Mouse (Mus musculus) neural tube, embryonic 15.5 days (tissue): Measurements from ENCODE around the gene Ccdc50. TPM values are rescaled to one million over a fixed set of nuclear protein-coding genes. Genes with fewer than 3 reads are reported as not detected.

ENCODE experiments used
- ATAC-seq: fragments of 200-750 bp; cut with Nextera tagmentation; 2 replicates; pipeline ENCODE4 v1.8.0; 2017; ENCODE audit warnings: mild to moderate bottlenecking, moderate TSS enrichment, moderate library complexity; ENCODE audit not compliant: low FRiP score
- H3K27ac ChIP-seq: fragments of 300-500 bp; sonication (generic); replicated peaks from 2 replicates; pipeline ENCODE4 v1.5.1; 2015; ENCODE audit warnings: mild to moderate bottlenecking, inconsistent platforms
- H3K27me3 ChIP-seq: fragments of 300-500 bp; sonication (generic); replicated peaks from 2 replicates; pipeline ENCODE4 v1.6.1; 2015; ENCODE audit warnings: inconsistent platforms
- H3K36me3 ChIP-seq: fragments of 300-500 bp; sonication (generic); 2 replicates; pipeline ENCODE4 v1.6.1; 2015; ENCODE audit warnings: inconsistent platforms
- H3K4me1 ChIP-seq: fragments of 300-500 bp; sonication (generic); 2 replicates; pipeline ENCODE4 v1.6.1; 2015; ENCODE audit warnings: inconsistent platforms
- H3K4me2 ChIP-seq: fragments of 300-500 bp; sonication (generic); 2 replicates; pipeline ENCODE4 v1.6.1; 2015; ENCODE audit warnings: inconsistent platforms, mild to moderate bottlenecking, moderate library complexity
- H3K4me3 ChIP-seq: fragments of 300-500 bp; sonication (generic); replicated peaks from 2 replicates; pipeline ENCODE4 v1.5.1; 2015; ENCODE audit warnings: mild to moderate bottlenecking, inconsistent platforms
- H3K9ac ChIP-seq: fragments of 300-500 bp; sonication (generic); replicated peaks from 2 replicates; pipeline ENCODE4 v1.6.1; 2015; ENCODE audit warnings: mild to moderate bottlenecking, inconsistent platforms
- H3K9me3 ChIP-seq: fragments of 300-500 bp; sonication (generic); replicated peaks from 2 replicates; pipeline ENCODE4 v1.6.1; 2016; ENCODE audit warnings: inconsistent platforms
- WGBS: fragments of 180-500 bp; shearing (Covaris S2); methylation state at CpG from one replicate; pipeline ENCODE4 v1.1.7; 2015; ENCODE audit warnings: mixed read lengths; 5-methylcytosine and 5-hydroxymethylcytosine counted together
- polyA plus RNA-seq: library from polyadenylated mRNA; unstranded; fragments of >200 nt; fragmentation: Nextera tagmentation; extraction: Ambion mirVana; gene quantifications from 2 replicates; pipeline ENCODE4 v1.2.1, GENCODE M21; 2015

Ccdc50 gene
- polyA plus RNA-seq, 1 experiment from 2014 or later = 38.4 TPM

- no peak overlapping the region for H3K9ac ChIP-seq
- no peaks in the 10 kb centered on the region for H3K9me3 ChIP-seq
- no peaks in the 10 kb centered on the region for H3K27me3 ChIP-seq
- no peak overlapping the region for H3K27ac ChIP-seq
- 0 out of 2 replicates have a peak, but pooled peaks cover 2% of the 10 kb centered on the region for H3K36me3 ChIP-seq
- 89% methylated on average over 3 of the region's 3 CpGs for WGBS
- H3K4me3 ChIP-seq = no peak overlapping the region
- no peak overlapping the region for H3K4me2 ChIP-seq
- ATAC-seq = no peak
- H3K4me1 ChIP-seq = 0 out of 2 replicates have a peak, but pooled peaks cover 4% of the 10 kb centered on the region
Measured at GRCm38 (mm10) chr16:27399026-27399718, 10.5 kb downstream of the Ccdc50 start.

- WGBS = 89% methylated on average over 6 of the region's 6 CpGs
- ATAC-seq = no peak
- Histone ChIP-seq H3K27me3 (no peaks in the 10 kb centered on the region), H3K4me3 (no peak overlapping the region), H3K9me3 (no peaks in the 10 kb centered on the region), H3K9ac (no peak overlapping the region), H3K4me2 (no peak overlapping the region), H3K4me1 (0 out of 2 replicates have a peak, but pooled peaks cover 4% of the 10 kb centered on the region), H3K36me3 (0 out of 2 replicates have a peak, but pooled peaks cover 2% of the 10 kb centered on the region), H3K27ac (no peak overlapping the region)
Measured at GRCm38 (mm10) chr16:27399719-27400253, 11.1 kb downstream of the Ccdc50 start.

GRCm38 (mm10) chr16:27401579-27401978 lies 12.9 kb downstream of the Ccdc50 start:
- 87% methylated on average over 2 of the region's 2 CpGs for WGBS

GRCm38 (mm10) chr16:27404107-27404506 lies 15.4 kb downstream of the Ccdc50 start:
- ATAC-seq = no peak

More at GRCm38 (mm10) chr16:27401579-27401978, 12.9 kb downstream of the Ccdc50 start:
- Histone ChIP-seq H3K9me3 (no peaks in the 10 kb centered on the region), H3K36me3 (peaks cover 8% of the 10 kb centered on the region), H3K4me3 (no peak overlapping the region), H3K4me2 (no peak overlapping the region), H3K27ac (no peak overlapping the region), H3K27me3 (no peaks in the 10 kb centered on the region), H3K9ac (no peak overlapping the region), H3K4me1 (0 out of 2 replicates have a peak, but pooled peaks cover 4% of the 10 kb centered on the region)
- no peak for ATAC-seq

GRCm38 (mm10) chr16:27416937-27417584 lies 28.4 kb downstream of the Ccdc50 start:
- Histone ChIP-seq H3K9ac (no peak overlapping the region), H3K4me2 (no peak overlapping the region), H3K4me3 (no peak overlapping the region), H3K27me3 (no peaks in the 10 kb centered on the region), H3K27ac (no peak overlapping the region), H3K36me3 (peaks cover 57% of the 10 kb centered on the region), H3K9me3 (no peaks in the 10 kb centered on the region), H3K4me1 (no peaks in the 10 kb centered on the region)
- ATAC-seq = no peak
- 97% methylated on average over 6 of the region's 6 CpGs for WGBS

More at GRCm38 (mm10) chr16:27404107-27404506, 15.4 kb downstream of the Ccdc50 start:
- Histone ChIP-seq H3K9ac (no peak overlapping the region), H3K36me3 (peaks cover 21% of the 10 kb centered on the region), H3K4me2 (no peak overlapping the region), H3K27me3 (no peaks in the 10 kb centered on the region), H3K4me1 (0 out of 2 replicates have a peak, but pooled peaks cover 4% of the 10 kb centered on the region), H3K4me3 (no peak overlapping the region), H3K27ac (no peak overlapping the region), H3K9me3 (no peaks in the 10 kb centered on the region)

GRCm38 (mm10) chr16:27417632-27418031 lies 29.0 kb downstream of the Ccdc50 start:
- Histone ChIP-seq H3K4me1 (no peaks in the 10 kb centered on the region), H3K4me2 (no peak overlapping the region), H3K4me3 (no peak overlapping the region), H3K9me3 (no peaks in the 10 kb centered on the region), H3K27ac (no peak overlapping the region), H3K36me3 (peaks cover 63% of the 10 kb centered on the region), H3K27me3 (no peaks in the 10 kb centered on the region), H3K9ac (no peak overlapping the region)
- 95% methylated on average over 3 of the region's 3 CpGs for WGBS
- no peak for ATAC-seq

GRCm38 (mm10) chr16:27420982-27421381 lies 32.3 kb downstream of the Ccdc50 start:
- 99% methylated on average over 3 of the region's 3 CpGs for WGBS
- Histone ChIP-seq H3K4me3 (no peak overlapping the region), H3K27ac (no peak overlapping the region), H3K4me1 (no peaks in the 10 kb centered on the region), H3K36me3 (peaks cover 38% of the 10 kb centered on the region), H3K9ac (no peak overlapping the region), H3K27me3 (no peaks in the 10 kb centered on the region), H3K4me2 (no peak overlapping the region), H3K9me3 (no peaks in the 10 kb centered on the region)
- ATAC-seq = no peak

- Histone ChIP-seq H3K4me3 (no peak overlapping the region), H3K4me2 (no peak overlapping the region), H3K9me3 (no peaks in the 10 kb centered on the region), H3K9ac (no peak overlapping the region), H3K27ac (no peak overlapping the region), H3K36me3 (peaks cover 23% of the 10 kb centered on the region), H3K27me3 (no peaks in the 10 kb centered on the region), H3K4me1 (no peaks in the 10 kb centered on the region)
- ATAC-seq = no peak
- 87% methylated on average over 3 of the region's 3 CpGs for WGBS
Measured at GRCm38 (mm10) chr16:27435034-27435433, 46.4 kb downstream of the Ccdc50 start.

- no peak overlapping the region for H3K27ac ChIP-seq
- H3K27me3 ChIP-seq = no peaks in the 10 kb centered on the region
- no peak overlapping the region for H3K4me3 ChIP-seq
- WGBS = 89% methylated on average over 3 of the region's 3 CpGs
- H3K9ac ChIP-seq = no peak overlapping the region
- H3K4me1 ChIP-seq = no peaks in the 10 kb centered on the region
- no peak overlapping the region for H3K4me2 ChIP-seq
- no peak for ATAC-seq
- peaks cover 36% of the 10 kb centered on the region for H3K36me3 ChIP-seq
- no peaks in the 10 kb centered on the region for H3K9me3 ChIP-seq
Measured at GRCm38 (mm10) chr16:27443941-27444340, 55.3 kb downstream of the Ccdc50 start.

GRCm38 (mm10) chr16:27449360-27449759 lies 60.7 kb downstream of the Ccdc50 start:
- no peak for ATAC-seq
- WGBS = 92% methylated on average over 5 of the region's 5 CpGs
- Histone ChIP-seq H3K9ac (no peak overlapping the region), H3K4me2 (no peak overlapping the region), H3K9me3 (no peaks in the 10 kb centered on the region), H3K36me3 (peaks cover 32% of the 10 kb centered on the region), H3K4me3 (no peak overlapping the region), H3K27me3 (no peaks in the 10 kb centered on the region), H3K27ac (no peak overlapping the region), H3K4me1 (no peaks in the 10 kb centered on the region)

- H3K9me3 ChIP-seq = no peaks in the 10 kb centered on the region
- H3K27ac ChIP-seq = no peak overlapping the region
- no peak for ATAC-seq
- H3K27me3 ChIP-seq = no peaks in the 10 kb centered on the region
- H3K9ac ChIP-seq = no peak overlapping the region
- WGBS = 98% methylated on average over 2 of the region's 2 CpGs
- no peak overlapping the region for H3K4me2 ChIP-seq
- no peak overlapping the region for H3K4me3 ChIP-seq
- peaks cover 21% of the 10 kb centered on the region for H3K36me3 ChIP-seq
- H3K4me1 ChIP-seq = no peaks in the 10 kb centered on the region
Measured at GRCm38 (mm10) chr16:27450655-27451054, 62.0 kb downstream of the Ccdc50 start.

- Histone ChIP-seq H3K36me3 (peaks cover 7% of the 10 kb centered on the region; the same call in 1 of the 2 replicates), H3K4me2 (no peak overlapping the region), H3K4me3 (no peak overlapping the region), H3K9me3 (no peaks in the 10 kb centered on the region), H3K27ac (no peak overlapping the region), H3K27me3 (no peaks in the 10 kb centered on the region), H3K9ac (no peak overlapping the region), H3K4me1 (no peaks in the 10 kb centered on the region)
- no peak for ATAC-seq
- WGBS = 59% methylated on average over 3 of the region's 3 CpGs
Measured at GRCm38 (mm10) chr16:27453396-27453795, 64.7 kb downstream of the Ccdc50 start.
